Mouse (Mus musculus) hindbrain, embryonic 11.5 days (tissue): Measurements from ENCODE around the gene Txnrd2. TPM values are rescaled to one million over a fixed set of nuclear protein-coding genes. Genes with fewer than 3 reads are reported as not detected.

ENCODE experiments used
- ATAC-seq: fragments of 200-750 bp; cut with Nextera tagmentation; 2 replicates; pipeline ENCODE4 v1.8.0; 2017; ENCODE audit warnings: mild to moderate bottlenecking, moderate TSS enrichment, moderate library complexity; ENCODE audit not compliant: low FRiP score
- DNase-seq: peaks from one replicate; pipeline ENCODE4 v3.0.0-alpha.2; 2015; ENCODE audit warnings: low spot score
- H3K27ac ChIP-seq: fragments of 300-500 bp; sonication (generic); 2 replicates; pipeline ENCODE4 v1.5.1; 2014; ENCODE audit warnings: mild to moderate bottlenecking, low read depth, low read length
- H3K27me3 ChIP-seq: fragments of 300-500 bp; sonication (generic); 2 replicates; pipeline ENCODE4 v1.6.1; 2014; ENCODE audit warnings: mild to moderate bottlenecking, low read length, moderate library complexity, mixed read lengths; ENCODE audit not compliant: control insufficient read depth, insufficient read depth
- H3K36me3 ChIP-seq: fragments of 300-500 bp; sonication (generic); 2 replicates; pipeline ENCODE4 v1.6.1; 2014; ENCODE audit warnings: mild to moderate bottlenecking, low read length, moderate library complexity, mixed read lengths; ENCODE audit not compliant: control insufficient read depth, insufficient read depth
- H3K4me1 ChIP-seq: fragments of 300-500 bp; sonication (generic); replicated peaks from 2 replicates; pipeline ENCODE4 v1.6.1; 2014; ENCODE audit warnings: low read length, mixed read lengths; ENCODE audit not compliant: control insufficient read depth, insufficient read depth
- H3K4me2 ChIP-seq: fragments of 300-500 bp; sonication (generic); replicated peaks from 2 replicates; pipeline ENCODE4 v1.6.1; 2014; ENCODE audit warnings: mild to moderate bottlenecking, low read depth, low read length
- H3K4me3 ChIP-seq: fragments of 300-500 bp; sonication (generic); 2 replicates; pipeline ENCODE4 v1.5.1; 2014; ENCODE audit warnings: low read depth, low read length
- H3K9ac ChIP-seq: fragments of 300-500 bp; sonication (generic); 2 replicates; pipeline ENCODE4 v1.6.1; 2014; ENCODE audit warnings: low read depth, low read length
- H3K9me3 ChIP-seq: fragments of 300-500 bp; sonication (generic); 2 replicates; pipeline ENCODE4 v1.6.1; 2016; ENCODE audit warnings: low read length; ENCODE audit not compliant: control insufficient read depth
- WGBS: fragments of 180-500 bp; shearing (Covaris S2); extraction: QIAGEN DNeasy Blood & Tissue Kit; methylation state at CpG from one replicate; pipeline ENCODE4 v1.1.7; 2014; 5-methylcytosine and 5-hydroxymethylcytosine counted together
- polyA plus RNA-seq: library from polyadenylated mRNA; unstranded; fragments of >200 nt; fragmentation: Nextera tagmentation; extraction: Ambion mirVana; gene quantifications from 2 replicates; pipeline ENCODE4 v1.2.1, GENCODE M21; 2014

The Txnrd2 gene
- polyA plus RNA-seq, result 22.2 and 23.8 TPM in 2 replicates

DNA sequence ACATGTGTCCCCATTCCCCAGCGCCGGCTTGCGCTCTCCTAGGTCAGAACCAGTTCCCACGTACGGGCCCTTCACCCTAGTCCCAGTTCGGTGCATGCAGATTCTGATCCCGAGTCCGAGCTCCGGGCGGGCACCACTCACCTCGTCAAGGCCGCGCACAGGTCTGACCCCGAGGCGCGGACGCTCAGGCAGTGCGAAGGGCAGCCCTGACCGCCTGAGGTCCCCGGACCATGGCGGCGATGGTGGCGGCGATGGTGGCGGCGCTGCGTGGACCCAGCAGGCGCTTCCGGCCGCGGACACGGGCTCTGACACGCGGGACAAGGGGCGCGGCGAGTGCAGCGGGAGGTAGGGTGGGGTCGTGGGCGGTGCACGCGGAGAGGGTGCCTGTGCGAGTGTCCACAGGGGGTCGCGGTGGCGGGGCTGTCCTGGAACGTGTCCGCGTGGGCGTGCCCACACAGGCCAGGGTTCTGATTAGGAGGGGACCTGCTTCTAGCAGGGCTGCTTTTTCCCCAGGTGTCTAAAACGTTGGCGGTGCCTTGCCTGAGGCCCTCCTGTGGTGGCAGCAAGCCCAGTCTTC is at the start of gene Txnrd2:
Gene Txnrd2, plus strand, starts transcription at position 170 of the 577 bp plus-strand sequence.
- no peak within 1 kb of the TSS for H3K27ac ChIP-seq
- ATAC-seq, result peak; percentile 86
- under 1% methylated on average over 52 of the region's 52 CpGs for WGBS

GRCm38 (mm10) chr16:18377203-18377602 is 49.0 kb upstream of the Txnrd2 start:
- no peaks in the 10 kb centered on the region for H3K27me3 ChIP-seq
- ATAC-seq (no peak), DNase-seq (no peak)
- H3K4me1 ChIP-seq, result peaks cover 24% of the 10 kb centered on the region
- H3K4me2 ChIP-seq, result no peak overlapping the region
- H3K9me3 ChIP-seq, result no peaks in the 10 kb centered on the region
- WGBS, result 23% methylated on average over 3 of the region's 3 CpGs
- H3K9ac ChIP-seq, result no peak overlapping the region
- no peak overlapping the region for H3K27ac ChIP-seq
- no peak overlapping the region for H3K4me3 ChIP-seq
- H3K36me3 ChIP-seq, result no peaks in the 10 kb centered on the region

More for the DNA sequence above, at the start of gene Txnrd2:
- Histone ChIP-seq H3K9ac (peak within 1 kb of the TSS; percentile 60), H3K4me2 (peak within 1 kb of the TSS; percentile 65), H3K36me3 (peaks cover 2% of the 10 kb centered on the region; the same call in 1 of the 2 replicates), H3K4me3 (peak within 1 kb of the TSS; percentile 55), H3K4me1 (no peaks in the 10 kb centered on the region; the same call in 1 of the 2 replicates), H3K9me3 (no peaks in the 10 kb centered on the region), H3K27me3 (no peaks in the 10 kb centered on the region)
- peak; percentile 79 for DNase-seq

- Histone ChIP-seq H3K9me3 (no peaks in the 10 kb centered on the region), H3K9ac (no peak overlapping the region), H3K4me3 (no peak overlapping the region), H3K36me3 (no peaks in the 10 kb centered on the region), H3K4me1 (peaks cover 27% of the 10 kb centered on the region), H3K4me2 (no peak overlapping the region), H3K27me3 (no peaks in the 10 kb centered on the region), H3K27ac (no peak overlapping the region)
- ATAC-seq, result no peak
- DNase-seq, result no peak
- WGBS, result 38% methylated on average over 1 of the region's 1 CpGs
Measured at GRCm38 (mm10) chr16:18378489-18378888, 47.7 kb upstream of the Txnrd2 start.

GRCm38 (mm10) chr16:18379338-18380001 is 46.7 kb upstream of the Txnrd2 start:
- ATAC-seq (no peak), DNase-seq (no peak)
- no peak overlapping the region for H3K4me3 ChIP-seq
- H3K4me1 ChIP-seq, result peaks cover 34% of the 10 kb centered on the region
- H3K36me3 ChIP-seq, result no peaks in the 10 kb centered on the region
- H3K9me3 ChIP-seq, result no peaks in the 10 kb centered on the region
- H3K4me2 ChIP-seq, result no peak overlapping the region
- H3K27me3 ChIP-seq, result no peaks in the 10 kb centered on the region
- whole genome bisulfite sequencing, result 66% methylated on average over 8 of the region's 8 CpGs
- peak overlapping the region; percentile 84 for H3K27ac ChIP-seq
- no peak overlapping the region; the same call in 1 of the 2 replicates for H3K9ac ChIP-seq

DNA sequence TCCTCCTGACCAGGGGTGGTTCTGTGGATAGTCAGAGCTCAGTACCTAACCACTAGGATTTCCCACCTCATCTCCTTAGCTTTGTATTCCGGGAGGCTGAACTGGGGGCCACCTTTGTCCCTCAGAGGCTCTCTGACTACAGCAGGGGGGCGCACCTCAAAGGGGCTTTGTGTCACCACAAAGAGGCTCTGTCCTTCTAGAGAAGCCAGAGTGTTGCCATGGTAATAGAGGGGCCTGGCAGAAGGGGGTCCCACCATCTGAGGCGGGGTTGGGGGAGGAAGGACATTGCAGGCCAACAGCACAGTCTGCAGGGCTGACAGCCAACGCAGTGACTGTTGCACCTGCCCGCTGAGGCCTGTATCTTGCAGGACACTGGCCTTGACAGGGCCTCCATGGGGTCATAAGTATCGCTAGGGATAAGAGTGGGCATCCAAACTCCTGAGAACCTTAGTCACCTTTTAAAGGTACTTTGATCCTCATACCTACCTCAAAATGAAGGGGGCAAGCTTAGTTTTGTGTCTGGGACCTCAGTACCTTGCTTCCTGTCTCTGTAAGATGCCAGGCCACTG is 45.6 kb upstream of the Txnrd2 start:
- Histone ChIP-seq H3K9me3 (no peaks in the 10 kb centered on the region), H3K27me3 (no peaks in the 10 kb centered on the region), H3K36me3 (no peaks in the 10 kb centered on the region), H3K4me3 (no peak overlapping the region), H3K4me1 (peaks cover 34% of the 10 kb centered on the region), H3K4me2 (no peak overlapping the region), H3K9ac (no peak overlapping the region), H3K27ac (peak overlapping the region; percentile 84)
- peak; percentile 86 for DNase-seq
- WGBS, result 19% methylated on average over 6 of the region's 6 CpGs
- peak; percentile 85 for ATAC-seq

GRCm38 (mm10) chr16:18381621-18382258 is 44.4 kb upstream of the Txnrd2 start:
- Histone ChIP-seq H3K9ac (no peak overlapping the region), H3K4me3 (no peak overlapping the region), H3K27me3 (no peaks in the 10 kb centered on the region), H3K9me3 (no peaks in the 10 kb centered on the region), H3K4me1 (peaks cover 34% of the 10 kb centered on the region), H3K4me2 (no peak overlapping the region), H3K27ac (peak overlapping the region; percentile 84), H3K36me3 (no peaks in the 10 kb centered on the region)
- ATAC-seq, result peak; percentile 57
- WGBS, result 40% methylated on average over 6 of the region's 6 CpGs
- DNase-seq, result peak; percentile 80

GRCm38 (mm10) chr16:18383045-18383726 is 43.0 kb upstream of the Txnrd2 start:
- ATAC-seq, result no peak
- WGBS, result 80% methylated on average over 9 of the region's 9 CpGs
- no peaks in the 10 kb centered on the region for H3K9me3 ChIP-seq
- H3K4me3 ChIP-seq, result no peak overlapping the region
- H3K9ac ChIP-seq, result no peak overlapping the region
- H3K27ac ChIP-seq, result no peak overlapping the region
- H3K27me3 ChIP-seq, result no peaks in the 10 kb centered on the region
- DNase-seq, result no peak
- H3K4me2 ChIP-seq, result no peak overlapping the region
- H3K36me3 ChIP-seq, result no peaks in the 10 kb centered on the region
- peaks cover 33% of the 10 kb centered on the region for H3K4me1 ChIP-seq

- ATAC-seq (no peak), DNase-seq (no peak)
- WGBS, result 8% methylated on average over 3 of the region's 3 CpGs
- H3K4me3 ChIP-seq, result no peak overlapping the region
- no peaks in the 10 kb centered on the region for H3K9me3 ChIP-seq
- no peaks in the 10 kb centered on the region for H3K27me3 ChIP-seq
- no peak overlapping the region for H3K4me2 ChIP-seq
- no peaks in the 10 kb centered on the region for H3K36me3 ChIP-seq
- no peak overlapping the region for H3K27ac ChIP-seq
- peaks cover 38% of the 10 kb centered on the region for H3K4me1 ChIP-seq
- no peak overlapping the region for H3K9ac ChIP-seq
Measured at GRCm38 (mm10) chr16:18383756-18384155, 42.4 kb upstream of the Txnrd2 start.
